Mouse (Mus musculus) bone marrow macrophage, adult 2 months (primary cell): Measurements from ENCODE around the gene Itpr1.
A peak's percentile ranks its signal among the peaks of the same experiment; 100 is the strongest.

Experiments used
- CTCF ChIP-seq: IDR thresholded peaks from 2 replicates; pipeline ENCODE4 v1.5.1; 2012; ENCODE audit warnings: low read depth, mild to moderate bottlenecking, low read length, moderate library complexity
- POLR2A ChIP-seq: IDR thresholded peaks from 2 replicates; pipeline ENCODE4 v1.6.1; 2012; ENCODE audit warnings: mild to moderate bottlenecking, low read depth, low read length, borderline replicate concordance

DNA sequence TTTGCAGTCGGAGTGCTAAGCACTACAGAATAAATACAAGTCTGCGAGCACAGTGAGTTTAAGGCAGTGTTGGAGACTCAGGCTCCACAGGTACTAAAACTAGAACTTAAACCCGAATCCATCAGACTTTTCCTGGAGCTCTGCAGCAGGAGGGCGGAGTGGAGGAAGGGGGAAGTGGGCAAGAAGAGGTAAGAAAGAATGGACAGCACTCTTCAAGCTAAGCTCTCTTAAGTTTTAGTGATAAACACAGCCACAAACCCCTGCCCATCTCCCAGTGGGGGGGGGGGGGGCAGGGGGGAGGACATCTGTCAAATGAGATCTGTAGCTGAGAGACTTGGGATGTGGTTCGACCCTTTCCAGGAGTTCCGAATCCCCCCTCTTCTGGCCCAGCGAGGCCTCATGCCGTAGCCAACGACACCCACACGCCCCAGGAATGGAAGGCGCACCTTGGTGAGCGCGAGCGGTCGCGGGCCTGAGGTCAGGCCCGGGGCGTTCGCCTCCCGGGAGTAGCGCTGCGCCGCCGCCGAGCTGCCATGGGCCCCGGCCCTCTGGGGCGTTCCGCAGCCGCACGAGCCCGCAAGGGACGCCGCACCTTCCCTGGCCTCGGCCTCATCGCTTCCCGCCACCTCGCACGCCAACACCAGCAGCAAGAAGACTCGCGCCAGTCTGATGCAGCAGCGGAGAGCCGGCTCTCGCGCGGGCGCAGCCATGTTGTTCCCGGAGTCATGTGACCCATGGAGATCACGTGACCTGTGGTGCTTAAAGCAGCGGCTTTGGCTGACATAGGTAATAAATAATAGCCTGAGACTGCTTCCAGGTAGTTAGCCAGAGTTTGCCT, 27.8 kb upstream of the Itpr1 start, which contains the start of gene Sumf1:
- TF ChIP-seq CTCF = no peak
- 0 out of 2 replicates have a peak, but pooled peaks have one; percentile 24 for TF ChIP-seq POLR2A
